ENCODE assay signal across 8 mouse cellular contexts in the genomic region with DNA sequence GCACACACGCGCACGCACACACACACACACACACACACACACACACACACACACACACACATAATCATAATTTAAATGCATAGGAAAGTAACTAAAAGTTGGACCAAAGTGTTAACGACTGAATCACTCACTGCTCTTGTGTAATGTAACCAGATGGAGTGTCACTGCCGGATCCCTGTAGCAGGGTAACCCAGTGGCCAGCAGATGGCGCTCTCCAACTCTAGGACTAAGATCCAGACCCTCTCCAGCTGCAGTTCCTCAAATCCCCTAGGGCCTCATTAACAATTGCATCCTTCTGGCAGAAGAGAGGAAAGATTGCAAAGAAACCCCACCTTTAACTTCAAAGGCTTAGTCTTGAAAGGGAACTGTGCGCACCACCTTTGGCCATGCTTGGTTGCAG.
A peak's percentile ranks its signal among the peaks of the same experiment; 100 is the strongest.
DNase-seq lines count a peak whose midpoint lies in the region; ATAC-seq and TF ChIP-seq lines count a peak whose summit lies in the region.

No protein-coding gene starts in this region.

- ATAC-seq in erythroid progenitor cell, adult 5-6 weeks (replicated peaks; ENCODE audit: low FRiP score, poor library complexity, severe bottlenecking), result peak; percentile 66; the same call in 1 of the 2 replicates
- ATAC-seq in heart, embryonic 12.5 days (ENCODE audit: insufficient number of reproducible peaks, low FRiP score), result peak; percentile 68; the same call in 1 of the 2 replicates
- no peak for ATAC-seq in liver, embryonic 13.5 days (ENCODE audit: low read depth)
- peak; percentile 55; the same call in 1 of the 2 replicates for ATAC-seq in neutrophil, adult 5-6 weeks (ENCODE audit: extremely low read depth, insufficient number of reproducible peaks, low FRiP score, poor library complexity, severe bottlenecking)

- peaks cover 6% of the 10 kb centered on the region for H3K4me1 ChIP-seq in heart, embryonic 12.5 days (replicated peaks)
- H3K4me1 ChIP-seq in liver, embryonic 13.5 days (replicated peaks), result no peaks in the 10 kb centered on the region

- peak; percentile 70 for TF ChIP-seq CTCF in C2C12 (IDR thresholded peaks at IDR 0.05; ENCODE audit: control insufficient read depth, insufficient read depth, insufficient read length)

- no peaks in the 10 kb centered on the region for H3K9me3 ChIP-seq in heart, embryonic 12.5 days (replicated peaks)
- H3K9me3 ChIP-seq in liver, embryonic 13.5 days (replicated peaks), result no peaks in the 10 kb centered on the region

- H3K79me2 ChIP-seq in C2C12 (ENCODE audit: control insufficient read depth, insufficient read depth), result no peaks in the 10 kb centered on the region

- 32% methylated on average over 7 of the region's 7 CpGs for WGBS in heart, embryonic 12.5 days
- WGBS in liver, embryonic 13.5 days (ENCODE audit: insufficient replicate concordance), result 39% methylated on average over 7 of the region's 7 CpGs

- H3K79me3 ChIP-seq in C2C12 (ENCODE audit: low read depth), result no peaks in the 10 kb centered on the region

- H3K27ac ChIP-seq in heart, embryonic 12.5 days (ENCODE audit: poor library complexity, severe bottlenecking), result no peak overlapping the region
- H3K27ac ChIP-seq in liver, embryonic 13.5 days, result no peak overlapping the region

- H3ac ChIP-seq in C2C12 (ENCODE audit: control insufficient read depth, insufficient read length, low read depth), result no peak overlapping the region

- no peaks in the 10 kb centered on the region for H3K36me3 ChIP-seq in C2C12 (ENCODE audit: control insufficient read depth, insufficient read depth)
- no peaks in the 10 kb centered on the region for H3K36me3 ChIP-seq in heart, embryonic 12.5 days
- H3K36me3 ChIP-seq in liver, embryonic 13.5 days, result no peaks in the 10 kb centered on the region

- no peak overlapping the region for H3K9ac ChIP-seq in heart, embryonic 12.5 days
- H3K9ac ChIP-seq in liver, embryonic 13.5 days, result no peak overlapping the region

- H3K4me2 ChIP-seq in heart, embryonic 12.5 days, result no peak overlapping the region
- no peak overlapping the region for H3K4me2 ChIP-seq in liver, embryonic 13.5 days

- no peak overlapping the region for H3K4me3 ChIP-seq in C2C12 (ENCODE audit: insufficient read depth, poor library complexity, severe bottlenecking)
- no peak overlapping the region for H3K4me3 ChIP-seq in heart, embryonic 12.5 days
- no peak overlapping the region for H3K4me3 ChIP-seq in liver, embryonic 13.5 days (replicated peaks)

- peak; percentile 82 for DNase-seq in adrenal gland, postnatal 25 days
- peak; percentile 84 for DNase-seq in kidney, postnatal 14 days
- DNase-seq in liver, embryonic 13.5 days, result peak; percentile 39
- peak; percentile 93 for DNase-seq in testis, postnatal 10 days (ENCODE audit: low spot score)

- H3K27me3 ChIP-seq in C2C12 (ENCODE audit: control insufficient read depth, insufficient read depth, insufficient read length), result no peaks in the 10 kb centered on the region
- H3K27me3 ChIP-seq in heart, embryonic 12.5 days (replicated peaks), result no peaks in the 10 kb centered on the region
- H3K27me3 ChIP-seq in liver, embryonic 13.5 days, result no peaks in the 10 kb centered on the region

TF ChIP-seq in C2C12, 6 proteins besides CTCF, POLR2A, EP300 and RAD21:
- TF ChIP-seq CEBPB (IDR thresholded peaks at IDR 0.05; ENCODE audit: low read depth) (peak; percentile 10), USF1 (IDR thresholded peaks at IDR 0.05; ENCODE audit: low read depth) (no peak)

Comparison
In these comparisons a context has a peak if more than half of its experiments do, and no peak if none do; other contexts are left out.
1. DNase-seq: peak in every context shown above with its lines; median percentile 93 in testis, postnatal 10 days; 84 in kidney, postnatal 14 days; 82 in adrenal gland, postnatal 25 days; 39 in liver, embryonic 13.5 days.